Mouse (Mus musculus) testis, adult 2 months (tissue): ENCODE results near the gene Aff4.

Source experiments
- CTCF ChIP-seq: fragments of 200-500 bp; IDR thresholded peaks from 2 replicates; pipeline ENCODE4 v1.5.1; 2012; ENCODE audit warnings: low read depth, mild to moderate bottlenecking, inconsistent platforms, low read length, moderate library complexity; ENCODE audit not compliant: control insufficient read depth, insufficient read depth, insufficient replicate concordance
- POLR2A ChIP-seq: fragments of 200-500 bp; IDR thresholded peaks from 2 replicates; pipeline ENCODE4 v1.6.1; 2012; ENCODE audit warnings: low read depth, mild to moderate bottlenecking, inconsistent platforms, low read length, moderate library complexity; ENCODE audit not compliant: control insufficient read depth

GRCm38 (mm10) chr11:53456474-53457371 lies 106.1 kb downstream of the Aff4 start, which contains the start of the genes Gm10447 and Shroom1:
- TF ChIP-seq CTCF (no peak), POLR2A (no peak)
